Mouse (Mus musculus): ENCODE measurements at regions not wholly inside any gene's neighbourhood (a gene's known extent, or its start where the extent isn't known, plus 50 kb on each side); places are given as distances from the start of the nearest gene placed in this dataset.

DNA sequence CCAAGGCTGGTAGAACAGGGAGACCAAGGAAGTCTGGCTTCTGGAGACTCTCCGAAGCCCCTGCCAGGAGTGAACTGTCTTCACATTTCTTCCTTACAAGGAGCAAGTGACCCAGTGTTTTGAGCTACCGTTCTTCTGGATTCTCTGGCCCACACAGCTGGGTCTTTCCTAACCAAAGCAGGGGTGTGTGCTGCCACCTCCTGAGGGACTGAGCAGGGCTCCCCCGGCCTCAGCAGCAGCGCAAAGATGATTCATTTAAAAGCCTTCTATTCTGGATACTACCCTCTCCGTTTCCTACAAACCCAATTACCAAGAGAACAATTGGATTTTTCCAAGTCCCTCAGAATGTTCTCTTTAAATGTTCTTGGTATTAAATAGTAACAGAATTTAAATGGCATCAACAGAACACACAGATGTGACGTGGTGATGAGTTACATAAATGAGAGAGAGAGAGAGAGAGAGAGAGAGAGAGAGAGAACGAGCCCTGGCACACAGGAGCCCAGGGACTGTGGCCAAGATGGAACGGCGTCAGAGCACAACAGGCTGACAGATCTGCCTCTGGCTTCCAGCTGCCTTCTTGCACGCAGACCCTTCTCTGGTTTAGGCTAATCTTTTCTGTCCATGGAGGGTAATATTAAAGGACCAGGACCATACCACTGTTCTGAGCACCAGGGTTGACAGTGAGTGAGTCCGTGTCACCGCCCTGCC lies 191.6 kb downstream of the Agtpbp1 start:
- peak overlapping the region; percentile 15; the same call in 1 of the 2 replicates for H3K4me3 ChIP-seq
- H3K27ac ChIP-seq: peak overlapping the region; percentile 94
- TF ChIP-seq CTCF (conservative IDR thresholded peaks at IDR 0.05): 0 out of 2 replicates have a peak, but pooled peaks have one; percentile 7
- DNase-seq (ENCODE audit: low spot score in 2 of 2): peak; percentile 60 to 61

DNA sequence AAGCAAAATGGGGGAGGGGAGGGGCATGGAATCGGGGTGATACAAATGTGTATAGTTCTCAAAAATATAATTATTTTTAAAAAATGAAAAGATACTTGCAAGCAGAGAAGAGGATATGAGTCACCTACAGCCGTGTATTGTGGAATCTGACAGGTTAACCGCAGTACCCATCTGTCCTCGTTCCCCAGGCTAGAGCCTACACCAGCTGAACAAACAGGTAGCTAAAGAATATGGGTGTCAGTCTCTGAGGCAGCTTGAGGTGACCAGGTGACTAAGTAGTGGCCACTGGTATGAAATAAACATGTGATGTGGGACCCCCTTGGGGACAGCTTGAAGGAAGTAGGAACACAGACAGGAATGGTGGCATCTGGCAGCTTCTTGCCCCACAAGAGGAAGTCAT lies 192.2 kb downstream of the Agtpbp1 start:
- Histone ChIP-seq H3K27ac (peak overlapping the region; percentile 94), H3K4me3 (no peak overlapping the region)
- DNase-seq (ENCODE audit: low spot score in 2 of 2): no peak
- TF ChIP-seq CTCF (conservative IDR thresholded peaks at IDR 0.05): no peak

DNA sequence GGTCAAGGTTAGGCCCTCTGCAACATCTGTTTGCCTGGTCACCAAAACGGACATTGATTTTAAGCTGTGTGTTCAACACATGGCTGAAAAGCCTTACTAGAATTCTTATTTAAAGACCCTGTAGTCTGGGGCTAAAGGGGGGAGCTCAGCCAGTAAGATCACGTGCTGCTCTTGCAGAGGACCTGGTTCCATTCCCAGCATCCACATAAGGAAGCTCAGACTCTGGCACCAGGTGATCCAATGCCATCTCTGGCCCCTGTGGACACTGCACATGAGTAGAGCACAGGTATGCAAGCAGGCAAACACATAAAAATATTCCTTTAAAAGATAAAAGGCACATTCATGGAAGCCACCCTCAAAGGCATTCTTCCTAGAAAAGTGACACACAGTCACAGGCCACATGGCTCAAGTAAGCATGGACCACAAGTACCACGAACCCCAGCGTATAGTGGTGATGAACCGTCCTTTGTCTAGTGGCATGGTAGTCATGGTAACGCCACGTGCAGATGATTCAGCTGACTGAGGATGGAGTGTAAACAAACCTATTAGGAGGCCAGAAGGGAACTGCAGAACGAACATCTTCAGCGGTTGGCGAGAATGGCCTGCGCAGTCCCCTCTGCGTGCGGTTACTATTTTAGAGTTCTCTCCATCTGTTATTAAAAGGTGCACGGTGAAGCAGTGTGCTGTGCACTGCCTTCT lies 197.3 kb downstream of the Agtpbp1 start:
- Histone ChIP-seq H3K27ac (no peak overlapping the region), H3K4me3 (no peak overlapping the region)
- no peak for DNase-seq (ENCODE audit: low spot score in 2 of 2)
- no peak for TF ChIP-seq CTCF (conservative IDR thresholded peaks at IDR 0.05)

DNA sequence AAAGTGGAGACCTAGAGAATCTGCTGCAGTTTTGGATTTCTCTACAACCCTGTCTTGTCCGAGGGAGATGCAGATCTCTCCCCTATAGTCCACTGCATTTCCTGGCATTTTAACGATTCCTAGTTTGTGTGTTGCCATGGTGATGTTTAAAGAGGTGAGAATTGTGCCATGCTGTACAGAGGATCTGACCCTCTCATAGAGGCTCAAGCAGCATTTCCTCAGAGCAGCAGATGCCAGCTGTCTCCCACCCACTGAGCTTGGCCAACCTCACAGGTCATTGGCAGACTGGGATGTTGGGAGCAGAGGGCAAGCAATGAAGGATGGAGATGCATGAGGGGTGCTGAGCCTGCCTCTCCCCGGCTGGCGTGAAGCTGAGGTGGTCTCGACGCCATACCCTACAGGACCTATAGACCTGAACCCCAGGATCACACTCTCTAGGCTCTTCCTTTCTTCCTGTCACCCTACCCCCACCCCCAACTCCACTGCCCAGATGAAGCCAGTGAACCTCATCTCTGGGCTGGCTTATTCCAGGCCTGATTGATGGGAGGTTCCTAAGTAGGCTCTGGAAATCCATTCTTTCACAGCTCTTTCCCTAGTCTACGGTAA lies 198.0 kb downstream of the Agtpbp1 start:
- H3K4me3 ChIP-seq: no peak overlapping the region
- H3K27ac ChIP-seq: no peak overlapping the region
- TF ChIP-seq CTCF (conservative IDR thresholded peaks at IDR 0.05): no peak
- no peak for DNase-seq (ENCODE audit: low spot score in 2 of 2)

DNA sequence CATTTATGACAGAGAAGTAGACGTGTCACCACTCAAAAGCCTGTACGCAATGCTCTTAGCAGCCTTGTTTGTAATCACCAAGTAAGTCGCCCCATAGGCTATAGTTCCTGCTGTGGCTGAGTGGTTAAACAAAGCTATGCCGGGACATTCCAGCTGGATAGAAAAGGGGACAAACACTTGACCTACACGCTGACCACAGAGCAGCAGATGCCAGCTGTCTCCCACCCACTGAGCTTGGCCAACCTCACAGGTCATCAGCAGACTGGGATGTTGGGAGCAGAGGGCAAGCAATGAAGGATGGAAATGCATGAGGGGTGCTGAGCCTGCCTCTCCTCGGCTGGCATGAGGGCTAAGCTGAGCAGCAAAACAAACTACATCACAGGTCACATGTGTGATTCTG lies 199.2 kb downstream of the Agtpbp1 start:
- TF ChIP-seq CTCF (conservative IDR thresholded peaks at IDR 0.05): no peak
- H3K27ac ChIP-seq: no peak overlapping the region
- no peak overlapping the region for H3K4me3 ChIP-seq
- no peak for DNase-seq (ENCODE audit: low spot score in 2 of 2)

DNA sequence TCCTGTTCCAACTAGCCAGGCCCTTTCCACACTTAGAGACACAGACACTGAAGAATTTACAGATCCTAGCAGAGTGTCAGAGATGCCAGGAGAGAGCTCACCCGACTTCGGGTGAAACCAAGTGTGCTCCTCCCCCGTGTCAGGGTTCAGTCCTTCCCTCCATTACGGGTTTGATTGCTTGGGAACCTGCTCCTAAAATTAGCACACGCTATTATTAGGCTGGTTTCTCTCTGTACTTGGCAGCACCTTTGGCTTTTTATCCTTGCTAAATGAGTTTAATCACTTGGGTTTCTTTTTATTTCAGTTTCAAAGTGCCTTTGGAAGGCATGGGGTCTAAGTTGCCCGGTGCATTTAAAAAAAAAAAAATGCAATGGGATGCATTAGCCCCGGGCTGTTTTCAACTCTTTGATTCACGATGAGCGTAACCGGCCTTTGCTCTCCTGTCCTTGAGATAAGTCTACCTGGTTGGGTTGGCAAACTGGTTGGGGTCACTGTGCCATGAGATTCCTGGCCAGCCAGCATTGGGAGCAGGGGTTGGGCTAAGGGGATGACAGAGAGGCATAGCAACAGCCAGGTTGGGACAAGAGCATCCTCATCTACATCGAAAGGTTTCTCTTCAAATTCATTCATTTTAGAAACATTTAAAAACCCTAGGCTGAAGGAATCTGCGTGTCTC lies 214.7 kb downstream of the Agtpbp1 start:
- no peak overlapping the region for H3K27ac ChIP-seq
- no peak overlapping the region for H3K4me3 ChIP-seq
- no peak for TF ChIP-seq CTCF (conservative IDR thresholded peaks at IDR 0.05)

DNA sequence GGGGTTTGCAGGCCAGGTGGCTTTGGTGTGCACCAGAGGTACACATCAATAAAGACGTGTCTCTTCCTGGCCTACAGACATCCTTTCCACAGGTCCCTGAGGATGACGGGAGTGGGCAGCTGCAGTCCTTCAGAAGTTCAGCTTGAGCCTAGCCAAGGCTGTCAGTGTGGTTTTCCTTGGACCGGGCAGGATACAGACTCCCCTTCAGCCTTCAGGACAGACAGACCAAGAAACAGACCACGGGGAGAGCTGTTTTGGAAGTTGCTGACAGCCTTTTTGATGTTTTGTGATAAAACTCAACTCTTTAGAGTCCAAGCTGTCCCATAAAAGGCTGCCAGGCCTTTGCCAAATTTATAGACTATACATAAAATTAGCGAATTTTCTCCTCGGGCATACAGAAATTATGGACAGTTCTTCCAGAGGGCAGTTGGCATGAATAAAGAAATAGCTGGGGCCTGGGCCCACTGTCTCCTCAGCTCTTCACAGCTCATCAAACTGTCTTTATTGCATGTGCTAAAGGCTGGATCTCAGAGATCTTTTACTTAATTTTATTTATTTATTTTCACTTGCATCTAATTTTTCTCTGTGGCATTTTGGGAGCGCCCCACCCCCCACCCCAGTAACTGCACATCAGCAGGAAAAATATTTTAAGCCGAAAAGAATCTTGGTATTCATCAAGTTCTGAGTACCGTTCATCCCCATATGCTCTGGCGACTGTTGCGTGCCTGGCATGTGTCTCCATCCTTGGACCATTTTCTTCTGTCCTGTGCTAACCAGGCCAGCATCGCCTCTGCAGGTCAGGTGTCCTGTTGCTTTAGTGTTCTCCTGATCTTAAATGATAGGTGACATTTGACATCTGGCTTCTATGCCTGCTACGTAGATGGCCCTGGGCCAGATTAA lies 216.2 kb downstream of the Agtpbp1 start:
- DNase-seq (ENCODE audit: low spot score in 2 of 2): no peak
- Histone ChIP-seq H3K4me3 (no peak overlapping the region), H3K27ac (no peak overlapping the region)
- TF ChIP-seq CTCF (conservative IDR thresholded peaks at IDR 0.05): no peak

More for the DNA sequence above, 214.7 kb downstream of the Agtpbp1 start:
- no peak for DNase-seq (ENCODE audit: low spot score in 2 of 2)

DNA sequence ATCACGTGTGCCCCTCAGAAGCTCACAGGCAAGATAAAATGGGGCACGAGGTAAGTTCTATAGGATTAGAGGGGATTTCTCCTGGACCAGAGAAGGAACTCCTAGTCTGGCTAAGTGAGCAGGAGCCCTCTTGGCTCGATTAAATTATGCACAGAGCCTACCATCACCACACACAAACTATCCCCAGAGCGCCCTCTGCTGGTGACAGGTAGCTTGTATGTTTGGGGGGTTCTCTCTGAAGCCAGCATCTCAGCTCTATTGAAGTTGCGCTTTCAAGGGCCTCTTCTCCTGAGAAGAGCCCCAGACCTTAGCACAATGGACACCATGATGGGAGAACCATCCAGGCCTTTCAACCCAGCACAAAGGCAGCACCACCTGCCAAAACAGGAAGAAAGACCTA lies 219.6 kb downstream of the Agtpbp1 start:
- H3K4me3 ChIP-seq: no peak overlapping the region
- peak; percentile 79 to 91 for DNase-seq (ENCODE audit: low spot score in 2 of 2)
- no peak overlapping the region for H3K27ac ChIP-seq
- peak; percentile 92 for TF ChIP-seq CTCF (conservative IDR thresholded peaks at IDR 0.05)

DNA sequence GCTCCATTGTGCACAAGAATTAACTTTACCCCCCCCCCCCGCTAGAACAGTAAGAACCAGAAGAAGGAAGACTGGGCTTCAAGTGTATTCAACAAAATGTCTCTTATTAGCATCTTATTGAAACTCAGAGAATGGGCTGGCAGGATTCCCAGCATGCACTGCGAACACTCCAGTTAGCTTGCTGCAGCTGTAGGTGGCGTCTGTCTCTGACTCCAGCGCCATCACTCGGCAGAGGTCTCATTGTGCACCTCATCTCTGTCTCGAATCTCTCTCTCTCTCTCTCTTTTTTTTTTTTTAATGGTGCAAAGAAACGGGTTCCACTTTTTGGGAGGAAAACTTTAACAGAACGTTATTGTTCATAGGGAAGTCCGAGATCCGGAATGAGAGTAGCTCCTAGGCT lies 221.6 kb downstream of the Agtpbp1 start:
- TF ChIP-seq CTCF (conservative IDR thresholded peaks at IDR 0.05): peak; percentile 59
- peak in 1 of 2 experiments; percentile 23 for DNase-seq (ENCODE audit: low spot score in 2 of 2)
- no peak overlapping the region for H3K4me3 ChIP-seq
- no peak overlapping the region for H3K27ac ChIP-seq

DNA sequence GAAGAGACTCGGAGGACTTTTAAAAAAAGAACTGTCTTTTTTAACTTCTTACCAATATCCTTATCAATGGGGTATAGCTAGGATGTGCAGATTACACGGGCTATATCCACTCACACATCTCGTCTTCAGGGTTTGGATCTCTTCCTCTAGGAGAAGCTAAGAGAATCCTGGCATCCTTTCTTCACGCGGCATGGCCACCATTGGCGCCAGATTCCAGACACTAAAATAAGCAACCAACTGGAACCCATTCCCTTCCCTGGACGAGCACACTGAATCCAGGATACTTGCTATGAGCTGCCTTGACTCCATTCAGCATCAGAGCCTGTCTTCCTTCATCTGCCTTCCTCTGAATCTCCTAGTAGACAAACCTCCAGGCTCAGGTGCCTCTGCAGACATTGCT lies 223.7 kb downstream of the Agtpbp1 start:
- no peak overlapping the region for H3K27ac ChIP-seq
- TF ChIP-seq CTCF (conservative IDR thresholded peaks at IDR 0.05): no peak
- no peak overlapping the region for H3K4me3 ChIP-seq
- DNase-seq (ENCODE audit: low spot score in 2 of 2): no peak

DNA sequence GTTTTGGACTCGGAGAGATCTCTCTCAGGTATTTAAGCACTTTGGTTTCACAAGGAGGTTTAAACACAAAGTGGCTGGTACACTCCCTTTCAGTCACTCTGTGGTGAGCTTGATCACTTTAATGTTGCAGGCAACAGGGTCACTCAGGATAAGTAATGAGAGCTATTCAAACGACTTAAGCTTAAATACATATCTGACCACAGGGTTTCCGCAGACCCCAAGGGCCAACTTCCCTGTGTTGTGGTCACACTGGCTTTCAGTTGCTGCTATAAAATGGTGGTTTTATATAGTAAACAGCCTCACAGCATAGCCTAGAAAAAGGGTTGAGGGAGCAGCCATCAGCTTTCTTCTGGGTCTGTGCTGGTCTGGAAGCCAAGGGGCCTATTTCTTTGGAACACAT lies 225.0 kb downstream of the Agtpbp1 start:
- DNase-seq (ENCODE audit: low spot score in 2 of 2): no peak

DNA sequence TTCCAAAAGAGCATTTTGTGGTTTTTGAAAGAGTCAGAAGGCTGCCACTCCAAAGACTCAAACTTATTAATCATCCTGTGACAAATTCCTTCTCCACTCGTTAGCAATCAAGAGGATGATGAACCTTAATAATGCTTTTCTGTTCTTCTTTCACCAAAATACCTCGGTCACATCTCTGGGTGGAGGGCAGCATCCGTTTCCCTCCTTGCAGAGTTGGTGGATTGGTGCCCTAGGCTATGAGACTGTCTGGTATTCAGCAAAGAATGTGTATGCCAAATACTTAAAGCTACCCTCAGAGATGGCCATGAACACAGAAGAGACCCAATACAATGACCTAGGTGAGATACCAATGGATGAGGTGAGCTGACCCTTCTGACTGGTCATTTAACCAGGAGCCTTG lies 226.6 kb downstream of the Agtpbp1 start:
- TF ChIP-seq CTCF (conservative IDR thresholded peaks at IDR 0.05): no peak
- DNase-seq (ENCODE audit: low spot score in 2 of 2): no peak
- H3K4me3 ChIP-seq: no peak overlapping the region
- no peak overlapping the region for H3K27ac ChIP-seq

More for the DNA sequence above, 225.0 kb downstream of the Agtpbp1 start:
- no peak for TF ChIP-seq CTCF (conservative IDR thresholded peaks at IDR 0.05)
- Histone ChIP-seq H3K4me3 (no peak overlapping the region), H3K27ac (no peak overlapping the region)

All from layer of hippocampus, adult 2 months (tissue).